Mouse (Mus musculus): ENCODE data around the gene Ankrd35.
A peak's percentile ranks its signal among the peaks of the same experiment; 100 is the strongest.
"Not testable (repeated sequence)": the region's sequence is repeated elsewhere in the genome, so short reads cannot be mapped to it uniquely, and the experiment has no call there.

Ankrd35 gene

DNA sequence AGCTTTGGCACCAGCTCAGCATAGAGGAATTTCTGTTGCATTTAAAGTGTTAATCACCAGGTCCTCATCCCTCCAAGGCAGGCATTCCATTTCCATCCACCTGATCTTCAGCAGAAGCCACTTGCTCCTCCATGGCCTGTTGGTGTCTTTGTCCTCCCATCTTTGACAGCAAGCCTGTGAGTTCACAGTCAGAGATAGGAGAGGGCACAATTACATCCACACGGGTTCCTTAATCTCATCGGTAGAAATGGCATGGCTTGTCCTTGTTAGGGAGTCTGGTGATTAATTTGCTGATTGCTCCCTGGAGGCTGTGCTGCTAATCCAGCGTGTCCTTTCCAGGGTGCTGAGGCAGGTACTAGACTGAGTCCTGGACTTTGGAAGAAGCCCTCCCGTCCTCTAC is 3.6 kb downstream of the Ankrd35 start:
- no peak for DNase-seq (ENCODE audit: low spot score in 2 of 2)

DNA sequence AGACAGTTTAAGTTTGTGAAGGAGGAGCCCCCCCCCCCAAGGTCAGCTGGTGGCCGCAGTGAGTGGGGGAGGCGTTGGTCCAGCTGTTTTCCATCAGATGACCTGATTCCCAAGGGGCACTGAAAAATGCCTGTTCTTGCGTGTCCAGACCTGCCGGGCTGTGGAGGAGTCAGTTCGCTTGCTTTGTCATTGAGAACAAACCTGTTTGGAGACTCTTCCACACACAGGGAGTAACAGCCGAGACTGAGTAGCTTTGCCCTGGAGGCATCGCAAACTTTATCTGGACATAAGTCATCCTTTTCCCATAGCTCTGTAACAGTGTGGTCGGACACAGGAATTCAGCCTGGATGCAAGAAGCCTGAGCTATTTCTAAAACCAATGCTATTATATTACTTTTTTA is 4.5 kb downstream of the Ankrd35 start:
- no peak for DNase-seq (ENCODE audit: low spot score in 2 of 2)

DNA sequence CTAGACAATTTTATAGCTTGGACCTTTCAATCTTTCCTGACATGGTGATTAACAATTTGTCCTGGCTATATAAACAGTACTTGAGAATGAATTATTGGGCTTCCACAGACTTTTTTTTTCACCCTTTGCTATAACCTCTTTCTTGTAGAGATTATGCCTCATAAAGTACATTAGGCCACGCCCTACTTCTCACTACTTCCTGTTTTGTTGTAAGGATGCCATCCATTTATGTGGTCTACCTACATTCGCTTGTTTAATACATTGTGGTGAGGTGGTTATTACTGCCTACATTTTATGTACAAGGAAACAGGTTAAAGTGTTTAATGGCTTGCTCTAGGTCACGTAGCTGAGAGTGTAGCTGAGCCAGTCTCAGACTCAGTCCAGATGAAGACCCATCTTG is 5.2 kb downstream of the Ankrd35 start:
- DNase-seq (ENCODE audit: low spot score in 2 of 2), result no peak

DNA sequence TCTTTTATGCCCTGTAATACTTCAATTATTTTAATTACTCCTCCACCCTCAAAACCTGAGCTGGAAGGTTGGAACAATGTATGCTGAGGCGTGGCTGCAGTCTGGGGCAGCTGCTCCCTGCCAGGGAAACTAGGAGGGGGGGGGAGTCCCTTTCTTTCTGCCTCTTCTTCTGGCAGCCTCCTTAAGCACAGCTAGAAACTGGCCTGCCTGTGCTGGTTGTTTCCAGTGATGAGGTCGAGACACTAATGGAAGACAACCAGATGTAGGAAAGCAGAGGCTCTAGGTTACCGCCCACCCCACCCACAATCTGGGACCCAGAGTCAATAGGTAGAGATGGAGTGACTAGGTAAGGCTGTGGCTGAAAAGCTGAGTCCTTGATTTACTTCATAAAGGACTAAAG is 5.8 kb downstream of the Ankrd35 start:
- no peak for DNase-seq (ENCODE audit: low spot score in 2 of 2)

DNA sequence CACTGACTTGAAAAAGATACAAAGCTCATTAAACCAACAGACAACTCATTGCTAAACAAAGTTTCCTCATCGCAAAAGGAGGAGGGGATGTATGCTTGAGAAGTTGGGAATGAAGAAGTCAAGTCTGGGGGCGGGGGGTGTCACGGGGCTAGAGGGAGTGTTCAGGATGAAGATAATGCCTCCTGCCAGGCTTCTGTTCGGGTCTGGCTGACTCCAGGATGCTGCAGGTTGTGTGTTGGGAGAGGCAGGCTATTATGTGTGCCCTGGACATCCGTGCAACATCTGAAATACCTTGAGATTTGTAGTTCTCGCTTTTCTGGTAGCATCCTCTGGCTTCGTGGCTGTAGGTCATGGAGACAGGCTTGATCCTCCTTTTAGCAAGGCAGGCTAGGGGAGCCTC is 8.5 kb downstream of the Ankrd35 start:
- no peak for DNase-seq (ENCODE audit: low spot score in 2 of 2)

DNA sequence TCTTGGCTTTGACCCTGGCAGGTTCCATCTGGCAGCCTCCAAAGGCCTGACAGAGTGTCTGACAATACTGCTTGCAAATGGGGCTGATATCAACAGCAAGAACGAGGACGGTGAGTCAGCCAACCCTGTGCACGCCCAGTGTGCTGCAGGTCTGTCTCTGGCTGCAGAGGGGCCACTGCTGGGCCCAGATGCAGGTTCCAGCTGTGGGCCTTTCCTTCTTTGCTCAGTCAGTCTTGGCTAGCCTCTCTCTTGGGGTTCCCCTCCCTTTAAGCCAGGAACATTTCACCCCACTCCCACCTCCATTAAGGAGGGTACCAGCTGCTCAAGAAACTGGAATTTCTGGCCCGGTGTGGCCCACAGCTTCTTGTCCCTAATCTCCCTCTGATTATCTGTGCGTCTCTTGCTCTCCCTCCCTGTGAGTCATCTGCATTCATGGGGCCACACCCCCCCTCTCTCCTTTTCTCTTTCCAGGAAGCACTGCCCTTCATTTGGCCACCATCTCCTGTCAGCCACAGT is 9.3 kb downstream of the Ankrd35 start:
- DNase-seq (ENCODE audit: low spot score in 2 of 2), result no peak

DNA sequence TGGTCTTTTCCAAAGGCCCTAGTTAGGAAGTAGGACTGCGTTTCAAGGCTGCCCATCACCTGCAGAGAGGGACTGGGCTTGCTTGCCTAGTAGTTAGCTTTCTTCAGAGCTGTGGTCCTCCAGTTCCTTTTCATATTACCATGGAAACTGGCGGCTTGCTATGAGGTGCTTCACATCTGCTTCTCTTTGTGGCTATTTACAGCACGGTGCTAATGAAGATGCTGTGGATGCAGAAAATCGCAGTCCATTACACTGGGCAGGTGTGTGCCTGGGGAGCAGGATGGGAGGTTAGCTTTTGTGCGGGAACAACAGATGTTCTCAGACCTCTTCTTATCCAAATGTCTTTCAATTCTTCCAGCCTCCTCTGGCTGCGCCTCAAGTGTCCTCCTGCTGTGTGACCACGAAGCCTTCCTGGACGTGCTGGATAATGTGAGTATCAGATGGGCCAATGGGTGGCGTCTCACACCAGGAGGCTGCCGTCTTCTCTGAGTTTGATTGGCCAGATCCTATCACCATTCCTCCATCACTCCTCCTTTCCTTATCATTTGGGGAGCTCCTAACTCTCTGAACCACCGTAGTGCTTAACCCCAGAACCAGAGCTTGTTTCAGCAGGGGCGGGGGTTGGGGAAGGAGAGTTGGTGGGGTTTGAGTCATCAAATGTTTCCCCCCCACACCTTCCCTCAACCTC is 10.5 kb downstream of the Ankrd35 start:
- DNase-seq (ENCODE audit: low spot score in 2 of 2), result no peak

DNA sequence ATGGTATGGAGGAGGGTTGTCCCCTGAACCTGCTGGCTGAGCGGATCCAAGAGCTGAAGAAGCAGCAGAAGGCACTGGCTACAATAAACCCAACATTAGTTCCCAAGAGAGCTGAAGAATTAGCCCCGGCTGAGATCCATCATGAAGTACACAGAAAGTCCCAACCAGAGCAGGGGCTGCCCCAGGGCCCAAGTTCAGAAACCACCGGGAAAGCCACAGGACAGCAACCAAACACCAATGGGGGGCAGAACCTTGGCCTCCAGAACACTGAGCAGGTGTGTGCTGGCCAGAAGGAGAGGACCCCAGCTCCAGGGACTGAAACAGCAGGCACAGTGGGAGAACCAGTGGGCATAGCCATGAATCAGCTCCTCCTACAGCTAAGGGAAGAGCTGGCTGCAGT is 13.6 kb downstream of the Ankrd35 start:
- no peak for DNase-seq (ENCODE audit: low spot score in 2 of 2)

DNA sequence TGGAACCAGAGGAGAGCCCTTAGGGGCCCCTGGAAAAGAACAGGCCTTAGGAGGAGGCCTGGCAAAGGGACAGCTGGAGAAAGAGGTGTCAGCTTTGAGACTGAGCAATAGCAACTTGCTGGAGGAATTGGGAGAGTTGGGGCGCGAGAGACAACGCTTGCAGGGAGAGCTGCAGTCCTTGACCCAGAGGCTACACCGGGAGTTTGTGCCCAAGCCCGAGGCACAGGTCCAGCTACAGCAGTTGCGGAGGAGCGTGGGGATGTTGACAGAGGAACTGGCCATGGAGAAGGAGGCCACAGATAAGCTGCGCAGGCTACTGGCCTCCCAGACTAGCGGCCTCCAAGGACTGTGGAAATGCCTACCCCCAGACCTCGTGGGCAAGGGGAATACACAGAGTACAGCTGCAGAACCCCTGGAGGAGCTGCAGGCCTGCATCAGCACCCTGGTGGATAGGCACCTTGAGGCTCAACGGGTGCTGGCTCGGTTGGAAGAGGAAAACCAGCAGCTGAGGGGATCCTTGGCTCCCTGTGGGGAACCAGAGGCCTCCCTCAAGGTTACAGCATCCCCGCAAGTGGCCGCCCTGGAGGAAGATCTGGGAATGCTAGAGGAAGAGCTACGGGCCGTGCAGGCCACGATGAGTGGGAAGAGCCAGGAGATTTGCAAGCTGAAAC is 14.4 kb downstream of the Ankrd35 start:
- DNase-seq (ENCODE audit: low spot score in 2 of 2), result no peak

DNA sequence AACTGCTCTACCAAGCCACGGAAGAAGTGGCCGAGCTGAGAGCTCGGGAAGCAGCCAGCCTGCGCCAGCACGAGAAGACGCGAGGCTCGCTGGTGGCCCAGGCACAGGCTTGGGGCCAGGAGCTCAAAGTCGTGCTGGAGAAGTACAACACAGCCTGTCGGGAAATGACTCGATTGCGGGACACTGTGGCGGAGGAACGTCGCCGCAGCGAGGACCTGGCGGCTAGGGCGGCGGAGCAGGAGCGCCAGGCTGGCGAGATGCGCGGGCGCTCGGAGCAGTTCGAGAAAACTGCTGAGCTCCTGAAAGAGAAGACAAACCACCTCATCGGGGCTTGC is 14.9 kb downstream of the Ankrd35 start:
- no peak for DNase-seq (ENCODE audit: low spot score in 2 of 2)

DNA sequence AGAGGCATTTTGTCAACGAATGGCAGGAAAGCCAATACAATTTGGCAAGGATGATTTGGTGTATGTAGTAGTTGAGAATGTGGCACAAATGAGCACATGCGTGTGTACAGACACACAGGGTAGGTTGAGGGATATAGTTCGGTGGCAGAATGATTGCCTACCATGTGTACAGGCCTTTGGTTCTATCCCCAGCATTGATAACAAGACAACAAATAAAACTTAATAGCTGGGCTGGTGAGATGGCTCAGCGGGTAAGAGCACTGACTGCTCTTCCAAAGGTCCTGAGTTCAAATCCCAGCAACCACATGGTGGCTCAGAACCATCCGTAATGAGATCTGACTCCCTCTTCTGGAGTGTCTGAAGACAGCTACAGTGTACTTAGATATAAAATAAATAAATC is 16.1 kb downstream of the Ankrd35 start:
- DNase-seq (ENCODE audit: low spot score in 2 of 2), result not testable (repeated sequence)

DNA sequence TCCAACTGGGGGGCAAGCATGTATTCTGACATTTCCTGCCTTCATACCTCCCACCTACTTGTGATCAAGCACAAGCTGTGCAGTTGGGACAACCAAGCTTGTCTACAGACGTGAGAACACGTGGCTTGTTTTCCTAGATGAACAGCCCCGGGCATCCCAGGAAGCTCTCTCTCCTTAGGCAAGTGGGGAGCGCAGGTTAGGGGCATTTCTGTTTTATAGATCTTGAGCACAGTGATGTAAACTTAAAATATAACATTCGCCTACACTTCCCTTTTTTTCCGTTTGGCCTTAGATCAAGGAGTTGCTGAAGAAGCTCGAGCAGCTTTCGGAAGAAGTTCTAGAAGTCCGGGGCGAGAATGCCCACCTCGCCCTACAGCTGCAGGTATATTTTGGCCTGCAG is 18.9 kb downstream of the Ankrd35 start:
- no peak for DNase-seq (ENCODE audit: low spot score in 2 of 2)

DNA sequence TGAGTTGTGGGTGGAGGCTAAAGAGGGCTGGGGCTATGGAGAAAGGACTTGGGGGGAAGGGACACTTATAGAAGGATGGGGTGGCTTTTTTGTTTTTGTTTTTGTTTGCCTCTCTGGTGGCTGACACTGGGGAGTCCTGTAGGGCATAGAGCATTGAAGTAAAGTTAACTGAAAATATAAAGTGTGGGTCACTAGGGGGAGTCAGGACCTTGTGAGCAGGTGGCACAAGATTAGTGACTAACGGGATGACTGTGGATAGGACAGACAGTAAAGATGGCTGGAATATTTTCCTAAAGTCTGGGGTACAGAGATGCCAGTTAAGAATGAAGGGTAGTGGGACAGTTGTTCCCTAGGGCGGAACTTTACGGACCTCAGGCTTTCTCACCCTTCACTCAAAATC is 20.4 kb downstream of the Ankrd35 start:
- DNase-seq (ENCODE audit: low spot score in 2 of 2), result no peak

DNA sequence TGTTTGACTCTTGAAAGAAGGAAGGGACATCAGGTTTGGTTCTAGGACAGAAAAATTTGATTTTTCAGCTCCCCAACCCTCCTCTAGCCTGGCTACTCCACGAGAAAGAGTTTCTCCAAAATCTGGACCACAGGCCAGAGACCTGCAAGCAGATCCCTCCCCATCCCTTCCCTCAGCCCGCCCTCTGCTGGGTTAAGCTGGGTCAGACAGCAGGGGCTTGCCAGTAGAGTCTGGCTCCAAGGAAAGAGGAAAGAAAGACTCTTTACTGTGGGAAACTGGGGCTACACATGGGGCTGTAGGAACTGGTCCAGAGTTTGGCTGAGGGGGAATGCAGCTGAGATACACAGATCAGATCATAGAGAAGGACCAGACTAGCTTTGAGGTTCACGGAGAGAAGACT is 22.6 kb downstream of the Ankrd35 start:
- no peak for DNase-seq (ENCODE audit: low spot score in 2 of 2)

DNA sequence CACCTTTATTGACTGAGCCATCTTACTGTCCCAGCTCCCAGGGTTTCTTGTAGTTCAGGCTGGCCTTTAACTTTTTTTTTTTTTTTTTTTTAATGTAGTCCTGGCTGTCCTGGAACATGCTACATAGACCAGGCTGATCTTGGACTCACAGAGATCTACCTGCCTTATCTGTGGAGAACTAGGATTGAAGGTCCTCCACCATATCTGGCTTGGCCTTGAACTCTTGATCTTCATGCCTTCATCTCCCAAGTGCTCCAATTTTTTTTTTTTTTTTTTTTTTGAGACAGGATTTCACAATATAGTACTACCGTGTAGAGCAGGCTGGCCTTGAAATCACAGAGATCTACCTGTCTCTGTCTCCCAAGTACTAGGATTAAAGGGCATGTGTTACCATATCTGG is 23.6 kb downstream of the Ankrd35 start:
- no peak for DNase-seq (ENCODE audit: low spot score in 2 of 2)

DNA sequence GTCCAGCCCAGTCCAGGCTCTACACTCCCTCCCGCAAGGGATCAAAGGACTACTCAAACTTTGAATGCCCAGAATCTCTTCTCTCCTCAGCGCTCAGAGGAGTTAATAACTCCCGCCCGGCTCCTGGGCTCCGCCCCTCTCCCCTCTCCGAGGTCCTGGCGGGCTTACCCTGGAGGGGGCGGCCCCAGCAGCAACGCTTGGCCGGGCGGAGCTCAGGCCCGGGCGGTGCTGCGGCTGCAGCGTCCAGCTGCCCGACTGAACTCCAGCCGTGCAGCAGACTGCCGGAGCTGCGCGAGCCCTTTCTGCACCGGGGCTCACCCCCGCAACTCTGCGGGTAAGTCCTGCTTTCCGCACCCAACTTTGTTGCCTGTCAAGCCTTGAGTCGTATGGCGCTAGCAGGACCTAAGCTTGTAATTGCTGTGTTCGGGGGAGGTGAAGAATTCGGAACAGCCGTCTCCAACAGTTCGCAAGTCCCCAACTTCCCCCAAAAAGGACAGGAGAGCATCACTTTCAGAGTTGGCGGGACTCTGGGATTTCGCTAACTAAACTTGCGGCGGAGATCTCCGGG is 26.4 kb downstream of the Ankrd35 start, which contains the start of gene Pias3:
Gene Pias3, plus strand, starts transcription at position 187 of the 568 bp plus-strand sequence.
- DNase-seq (ENCODE audit: low spot score in 2 of 2), result peak in 1 of 2 experiments; percentile 29

DNA sequence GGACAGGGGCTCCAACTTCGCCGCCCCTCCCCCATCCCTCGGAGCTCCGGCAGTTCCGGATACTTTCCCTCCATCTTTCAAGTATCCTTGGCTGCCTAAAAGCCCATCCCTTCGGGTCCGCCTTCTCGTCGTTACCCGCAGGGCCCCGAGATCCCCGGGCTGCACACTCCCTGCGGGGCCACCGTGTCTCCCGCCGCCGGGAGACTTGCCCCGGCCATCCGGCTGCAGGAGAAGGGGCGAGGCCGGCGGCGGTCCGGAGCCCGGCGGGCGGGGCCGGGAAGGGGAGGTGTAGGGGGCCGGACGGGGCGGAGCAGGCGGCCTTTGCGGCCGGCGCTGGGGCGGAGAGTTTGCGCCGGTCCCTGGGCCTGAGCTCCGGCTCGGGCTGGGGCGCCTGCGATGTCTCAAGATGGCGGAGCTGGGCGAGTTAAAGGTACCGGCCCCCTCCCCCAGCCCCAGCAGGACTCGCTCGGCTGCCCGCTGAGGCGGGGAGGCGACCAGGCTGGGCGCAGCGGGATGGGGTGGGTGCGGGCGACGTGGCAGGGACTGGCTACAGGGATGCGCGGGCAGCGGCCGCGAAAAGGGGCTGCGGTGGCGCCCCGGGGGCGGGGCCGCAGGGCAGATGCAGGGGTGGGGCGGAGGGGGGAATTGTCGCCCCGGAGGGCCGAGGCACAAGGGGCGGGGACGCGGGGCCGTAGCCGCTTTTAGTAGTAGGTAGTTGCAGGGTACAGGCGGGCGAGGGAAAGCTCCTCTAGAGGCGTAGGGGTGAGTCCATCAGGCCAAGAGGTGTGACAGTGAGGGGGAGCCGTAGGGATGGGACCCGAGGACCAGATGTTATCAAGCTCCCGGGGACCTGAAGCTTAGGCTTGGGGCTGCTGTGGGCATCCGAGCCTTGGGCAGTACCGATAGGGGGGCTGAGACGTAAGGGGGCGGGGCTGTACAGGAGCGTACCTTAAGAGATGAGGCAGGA is 27.1 kb downstream of the Ankrd35 start:
- peak; percentile 60 to 61 for DNase-seq (ENCODE audit: low spot score in 2 of 2)

DNA sequence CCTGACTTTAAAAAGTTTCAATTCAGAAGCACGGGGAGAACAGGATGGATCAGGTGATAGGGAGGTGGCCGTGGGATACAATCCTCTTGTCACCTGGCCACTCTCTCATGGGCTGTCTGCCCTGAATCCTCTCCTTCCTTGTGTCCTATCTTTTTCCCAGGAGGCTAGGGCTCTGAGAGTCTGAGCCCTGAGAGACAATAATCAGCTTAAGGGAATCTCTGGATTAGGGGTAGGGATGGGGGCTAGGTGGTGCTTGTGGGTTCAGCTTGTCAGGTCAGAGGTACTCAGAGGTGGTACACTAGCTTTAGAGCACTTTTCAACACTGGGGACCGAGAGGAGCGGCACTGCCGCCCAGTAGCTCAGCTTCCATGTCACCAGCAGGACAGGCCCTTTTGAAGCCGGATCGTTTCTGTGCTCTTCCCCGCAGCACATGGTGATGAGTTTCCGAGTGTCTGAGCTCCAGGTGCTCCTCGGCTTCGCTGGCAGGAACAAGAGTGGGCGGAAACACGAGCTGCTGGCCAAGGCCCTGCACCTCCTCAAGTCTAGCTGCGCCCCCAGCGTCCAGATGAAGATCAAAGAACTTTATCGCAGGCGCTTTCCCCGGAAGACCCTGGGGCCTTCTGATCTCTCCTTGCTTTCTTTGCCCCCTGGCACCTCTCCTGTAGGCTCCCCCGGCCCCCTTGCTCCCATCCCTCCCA is 29.2 kb downstream of the Ankrd35 start:
- DNase-seq (ENCODE audit: low spot score in 2 of 2), result no peak

DNA sequence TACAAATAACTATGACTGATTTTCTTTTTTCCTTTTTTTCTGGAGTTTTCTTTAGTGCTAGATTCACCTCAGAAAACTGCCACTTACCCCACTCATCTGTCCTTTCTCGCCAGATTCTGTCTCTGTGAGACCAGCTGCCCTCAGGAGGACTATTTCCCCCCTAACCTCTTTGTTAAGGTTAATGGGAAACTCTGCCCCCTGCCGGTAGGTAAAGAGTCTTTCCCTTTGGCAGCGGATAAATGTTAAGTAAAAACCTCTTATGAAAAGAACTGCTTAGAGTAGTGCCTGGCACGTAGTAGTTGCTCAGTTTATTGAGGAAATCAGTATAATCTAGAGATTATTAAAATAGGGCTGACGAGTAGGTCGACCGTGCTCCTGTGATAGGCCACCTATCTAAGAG is 30.4 kb downstream of the Ankrd35 start:
- DNase-seq (ENCODE audit: low spot score in 2 of 2), result no peak

DNA sequence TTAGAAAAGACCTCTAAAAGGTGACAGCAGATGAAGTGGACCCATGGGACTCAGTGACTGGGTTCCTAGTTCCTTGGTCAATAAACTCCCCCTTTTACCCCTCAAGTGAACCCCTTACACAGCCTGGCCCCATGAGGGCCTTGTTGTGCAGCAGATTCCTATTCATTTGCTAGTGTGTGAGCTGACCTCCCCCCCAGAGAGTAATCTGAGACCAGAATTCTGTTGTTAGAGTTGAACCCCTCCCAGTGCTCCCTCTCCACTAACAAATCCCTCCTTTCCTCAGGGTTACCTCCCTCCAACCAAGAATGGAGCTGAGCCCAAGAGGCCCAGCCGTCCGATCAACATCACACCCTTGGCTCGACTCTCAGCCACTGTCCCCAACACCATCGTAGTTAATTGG is 31.1 kb downstream of the Ankrd35 start:
- no peak for DNase-seq (ENCODE audit: low spot score in 2 of 2)

DNA sequence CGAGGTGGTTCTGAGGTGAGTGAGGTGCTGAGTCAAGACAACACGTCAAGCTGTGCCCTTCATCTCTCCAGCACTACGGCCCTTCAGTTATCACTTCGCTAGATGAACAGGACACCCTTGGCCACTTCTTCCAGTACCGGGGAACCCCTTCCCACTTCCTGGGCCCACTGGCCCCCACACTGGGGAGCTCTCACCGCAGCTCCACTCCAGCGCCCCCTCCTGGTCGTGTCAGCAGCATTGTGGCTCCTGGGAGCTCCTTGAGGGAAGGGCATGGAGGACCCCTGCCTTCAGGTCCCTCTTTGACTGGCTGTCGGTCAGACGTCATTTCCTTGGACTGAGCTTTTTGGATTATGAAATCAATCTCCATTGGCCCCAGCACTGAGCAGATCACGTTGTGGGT is 34.8 kb downstream of the Ankrd35 start:
- no peak for DNase-seq (ENCODE audit: low spot score in 2 of 2)

Measured in frontal cortex, postnatal 25 days (tissue).